Mouse (Mus musculus) kidney, postnatal 14 days (tissue): ENCODE results near the gene Ttn.

Experiments
- DNase-seq: peaks from one replicate; pipeline ENCODE4 v3.0.0; 2022; ENCODE audit warnings: mixed read lengths

Ttn gene

GRCm38 (mm10) chr2:76693765-76694164 is 288.6 kb downstream of the Ttn start:
- no peak for DNase-seq

GRCm38 (mm10) chr2:76690436-76691204 is 291.7 kb downstream of the Ttn start:
- peak; percentile 82 for DNase-seq

DNA sequence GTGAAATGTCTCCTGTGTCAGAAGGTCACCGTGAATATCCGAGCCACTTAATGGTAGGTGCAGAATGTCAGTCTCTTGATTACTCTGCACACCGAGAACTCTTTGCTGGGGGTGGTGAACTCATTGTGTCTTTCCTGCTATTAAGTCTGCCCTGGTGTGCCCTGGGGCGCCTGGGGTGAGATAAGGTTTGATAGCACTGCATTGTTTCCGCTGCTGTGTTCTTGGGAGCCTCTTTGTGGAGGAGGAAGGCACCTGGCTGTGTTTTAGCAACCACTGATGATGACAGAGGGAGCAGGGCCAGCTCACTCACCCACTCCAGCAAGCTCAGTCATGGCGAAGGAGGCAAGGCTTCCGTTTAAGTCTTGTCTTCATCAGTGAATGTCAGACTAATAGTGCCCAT is 294.2 kb downstream of the Ttn start:
- no peak for DNase-seq

DNA sequence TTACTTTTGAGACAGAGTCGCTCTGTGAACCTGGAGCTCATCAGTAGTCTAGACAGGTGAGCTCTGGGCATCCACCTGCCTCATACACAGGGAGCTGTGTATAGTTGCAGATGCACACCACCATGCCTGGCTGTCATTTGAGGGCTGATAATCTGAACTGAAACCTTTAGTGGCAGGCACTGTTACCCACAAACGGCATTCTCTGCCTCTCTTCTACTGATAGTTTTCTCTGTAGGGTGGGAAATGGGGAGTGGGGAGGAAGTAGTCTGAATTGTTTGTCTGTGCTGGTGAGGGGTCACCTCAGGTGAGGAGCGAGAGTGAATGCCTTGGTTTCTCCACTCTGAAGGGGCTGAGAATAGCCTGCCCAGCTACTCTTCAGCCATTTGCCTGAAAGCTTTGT is 294.7 kb downstream of the Ttn start:
- DNase-seq, result no peak

- DNase-seq, result no peak
Measured at GRCm38 (mm10) chr2:76686986-76687385, 295.4 kb downstream of the Ttn start.

DNA sequence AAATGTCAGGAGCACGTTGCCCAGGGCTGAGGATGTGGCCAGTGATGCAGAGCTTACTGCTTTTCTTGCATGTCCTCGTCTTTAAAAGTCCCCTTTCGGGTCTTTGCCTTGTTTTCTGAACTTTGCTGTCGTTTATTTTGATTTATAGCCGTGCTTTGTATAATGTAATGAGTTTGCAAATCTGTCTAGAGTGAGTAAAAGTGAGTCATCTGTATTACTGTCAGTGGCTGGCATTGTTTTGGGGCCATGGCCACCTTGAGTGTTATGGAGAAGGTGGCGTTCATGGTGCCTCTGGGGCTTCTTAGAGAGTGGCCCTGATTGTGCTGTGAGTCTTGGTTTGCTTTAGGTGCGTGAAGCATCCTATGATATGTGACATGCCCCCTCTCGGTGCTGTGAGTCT is 300.0 kb downstream of the Ttn start:
- no peak for DNase-seq

- no peak for DNase-seq
Measured at GRCm38 (mm10) chr2:76676401-76677226, 305.7 kb downstream of the Ttn start.

- no peak for DNase-seq
Measured at GRCm38 (mm10) chr2:76675949-76676348, 306.4 kb downstream of the Ttn start.

- DNase-seq, result no peak
Measured at GRCm38 (mm10) chr2:76675451-76675850, 306.9 kb downstream of the Ttn start.

GRCm38 (mm10) chr2:76674725-76675427 is 307.5 kb downstream of the Ttn start, which contains the start of gene Plekha3:
Plekha3 (plus strand) TSS chr2:76675281.
- DNase-seq, result peak; percentile 92

DNA sequence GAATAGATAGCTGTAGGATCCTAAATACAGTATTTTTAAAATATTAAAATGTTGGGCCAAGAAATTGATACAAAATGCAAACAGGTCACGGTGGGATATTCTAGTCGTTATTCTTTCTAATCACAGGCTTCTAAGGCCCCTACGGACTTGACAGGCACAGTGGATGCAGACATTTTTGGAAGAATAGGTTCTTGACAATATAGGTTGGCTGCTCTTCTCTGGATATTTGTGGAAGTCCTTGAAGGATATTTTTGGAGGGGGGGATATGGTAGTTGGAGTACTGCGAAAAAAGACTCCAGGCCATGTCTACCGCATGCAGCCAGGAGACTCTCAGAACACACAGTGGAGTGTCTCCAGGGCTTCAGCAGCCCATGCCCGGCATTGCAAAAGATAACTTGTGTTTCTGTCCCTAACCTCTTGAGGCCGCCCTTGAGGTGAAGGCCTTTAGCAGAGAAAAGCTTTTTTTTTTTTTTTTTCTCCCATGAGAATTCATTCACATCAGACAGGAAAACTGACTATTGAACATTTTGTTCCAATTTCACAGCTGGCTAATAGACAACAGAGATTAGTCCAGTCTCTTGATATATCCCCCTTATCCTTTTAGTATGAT is 308.8 kb downstream of the Ttn start:
- DNase-seq, result peak; percentile 77

GRCm38 (mm10) chr2:76672966-76673392 is 309.4 kb downstream of the Ttn start, which contains the start of gene Fkbp7:
Fkbp7 (minus strand) TSS chr2:76673116.
- peak; percentile 95 for DNase-seq

- DNase-seq, result no peak
Measured at GRCm38 (mm10) chr2:76672134-76672745, 310.1 kb downstream of the Ttn start.

DNA sequence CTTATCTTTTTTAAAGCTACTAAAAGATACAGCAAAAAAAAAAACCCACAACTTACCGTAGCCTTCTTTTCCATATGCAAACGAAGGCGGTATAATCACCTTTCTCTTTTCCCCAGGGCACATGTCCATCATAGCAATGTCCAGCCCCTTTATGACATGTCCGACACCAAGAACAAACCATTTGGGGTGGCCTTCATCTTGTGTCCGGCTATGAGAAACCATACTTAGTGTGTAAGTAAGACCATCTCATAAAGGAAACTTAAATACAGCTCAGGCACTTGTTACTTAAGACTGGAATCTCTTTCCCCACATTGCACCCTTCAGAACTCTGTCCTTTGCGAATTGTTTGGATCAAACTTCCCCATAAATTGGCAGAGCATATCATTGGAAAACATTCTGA is 310.7 kb downstream of the Ttn start:
- no peak for DNase-seq

GRCm38 (mm10) chr2:76667200-76667599 is 315.1 kb downstream of the Ttn start:
- DNase-seq, result no peak

GRCm38 (mm10) chr2:76665531-76665930 is 316.8 kb downstream of the Ttn start:
- peak; percentile 34 for DNase-seq

GRCm38 (mm10) chr2:76659419-76659818 is 322.9 kb downstream of the Ttn start:
- no peak for DNase-seq

DNA sequence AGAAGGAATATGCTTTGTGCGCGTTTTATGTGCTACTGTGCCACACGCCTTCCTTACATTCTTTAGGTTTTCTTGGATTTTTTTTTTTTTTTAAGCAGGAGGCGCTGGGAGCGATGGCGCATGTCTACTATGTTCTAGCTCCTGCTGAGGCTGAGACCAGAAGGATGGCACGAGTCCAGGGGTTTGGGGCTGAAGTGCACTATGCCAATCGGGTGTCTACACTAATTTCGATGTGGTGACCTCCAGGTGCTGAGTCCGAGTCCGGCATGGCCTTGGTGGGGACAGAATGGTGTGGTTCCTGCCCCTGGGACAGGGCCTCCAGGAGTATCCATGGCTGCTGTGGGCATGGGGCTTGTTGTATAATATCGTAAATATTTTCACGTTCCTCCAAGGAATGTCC is 323.8 kb downstream of the Ttn start:
- DNase-seq, result no peak

- DNase-seq, result no peak
Measured at GRCm38 (mm10) chr2:76655982-76656381, 326.4 kb downstream of the Ttn start.

DNA sequence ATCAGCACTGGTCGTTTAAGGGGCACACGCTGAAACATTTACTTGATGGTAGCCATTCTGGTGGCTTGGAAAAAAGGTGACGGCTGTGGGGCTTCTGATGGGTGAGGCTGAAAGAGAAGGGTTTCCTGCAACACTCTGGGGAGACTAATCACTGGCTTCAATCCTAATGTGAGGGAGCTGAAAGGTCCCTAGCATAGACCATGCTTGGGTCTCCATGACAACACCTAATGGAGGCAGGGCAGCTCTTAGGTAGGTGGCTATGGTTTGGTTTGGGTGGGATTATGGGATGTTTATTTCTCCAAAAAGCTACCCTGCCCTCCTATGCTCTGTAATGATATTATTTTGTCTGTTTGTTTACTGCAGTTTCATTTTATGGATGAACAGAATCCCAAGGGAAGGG is 326.9 kb downstream of the Ttn start:
- no peak for DNase-seq

GRCm38 (mm10) chr2:76654646-76655045 is 327.7 kb downstream of the Ttn start:
- no peak for DNase-seq
